Mouse (Mus musculus) G1E-ER4 (cell line): ENCODE data around the gene Eln. TPM values are rescaled to one million over a fixed set of nuclear protein-coding genes. Genes with fewer than 3 reads are reported as not detected.

Experiments used
- GATA1 ChIP-seq: IDR thresholded peaks from one replicate; pipeline ENCODE4 v1.8.0; 2012; ENCODE audit warnings: low read length, inconsistent platforms
- polyA plus RNA-seq: library from polyadenylated mRNA; stranded (reverse); fragments of >175 nt; gene quantifications from 2 replicates; pipeline ENCODE4 v1.2.3, GENCODE M21; 2012

Eln gene
- polyA plus RNA-seq, 1 experiment, result not detected

DNA sequence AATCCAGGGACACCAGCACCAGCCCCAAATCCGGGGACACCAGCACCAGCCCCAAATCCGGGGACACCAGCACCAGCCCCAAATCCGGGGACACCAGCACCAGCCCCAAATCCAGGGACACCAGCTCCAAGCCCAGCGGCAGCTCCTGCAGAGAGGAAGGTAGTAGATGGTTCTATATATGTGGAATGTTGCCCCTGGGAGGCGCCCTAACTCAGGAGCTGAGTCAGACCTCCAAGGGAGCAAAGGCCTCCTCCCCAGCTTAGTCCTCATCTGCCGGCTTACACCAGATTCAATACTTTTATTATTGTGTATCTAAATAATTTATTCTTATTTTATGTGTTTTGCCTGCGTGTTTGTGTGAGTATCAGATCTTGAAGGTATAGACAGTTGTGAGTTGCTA lies 36.0 kb downstream of the Eln start:
- TF ChIP-seq GATA1, result no peak

GRCm38 (mm10) chr5:134709275-134709674 lies 37.8 kb downstream of the Eln start:
- TF ChIP-seq GATA1, result no peak

DNA sequence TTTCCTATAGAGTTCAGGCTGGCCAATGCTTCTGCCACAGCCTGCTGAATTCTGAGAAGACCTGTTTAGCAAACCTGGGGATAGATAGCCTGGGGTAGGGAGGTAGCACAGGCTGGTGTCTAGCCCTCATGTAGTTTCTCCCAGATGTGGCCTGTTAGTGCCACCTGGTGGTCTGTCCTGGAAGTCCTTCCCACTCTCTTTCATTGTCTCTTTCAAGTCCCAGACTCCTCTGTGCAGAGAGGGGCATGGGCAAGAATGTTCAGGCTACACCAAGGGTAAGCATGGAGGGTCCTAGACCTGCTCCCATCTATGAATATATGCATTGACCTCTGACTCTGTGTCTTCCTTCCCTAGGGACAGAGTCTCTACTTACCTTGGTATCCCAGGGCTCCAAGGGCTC lies 43.0 kb downstream of the Eln start:
- no peak for TF ChIP-seq GATA1

DNA sequence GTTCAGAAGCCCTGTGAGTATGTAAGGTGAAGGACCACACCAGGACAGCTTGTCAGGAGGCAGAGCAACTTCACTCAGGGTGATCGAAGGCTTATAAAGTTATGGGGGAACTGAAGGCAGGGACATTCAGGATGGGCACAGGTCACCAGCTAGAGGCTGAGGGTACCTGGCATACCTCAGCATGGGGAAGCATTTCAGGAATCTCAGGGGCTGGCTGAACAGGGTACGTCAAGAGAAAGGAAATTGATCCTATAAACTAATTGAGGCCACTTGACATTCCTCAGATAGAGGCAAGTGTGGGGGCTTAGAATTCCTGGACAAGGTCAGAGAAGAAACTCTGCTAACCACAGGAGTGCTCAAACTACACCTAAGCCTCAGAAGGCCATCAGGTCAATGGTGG lies 51.6 kb downstream of the Eln start:
- TF ChIP-seq GATA1, result no peak

- no peak for TF ChIP-seq GATA1
These were observed 52.0 kb downstream of the Eln start for GRCm38 (mm10) chr5:134695082-134695481.

DNA sequence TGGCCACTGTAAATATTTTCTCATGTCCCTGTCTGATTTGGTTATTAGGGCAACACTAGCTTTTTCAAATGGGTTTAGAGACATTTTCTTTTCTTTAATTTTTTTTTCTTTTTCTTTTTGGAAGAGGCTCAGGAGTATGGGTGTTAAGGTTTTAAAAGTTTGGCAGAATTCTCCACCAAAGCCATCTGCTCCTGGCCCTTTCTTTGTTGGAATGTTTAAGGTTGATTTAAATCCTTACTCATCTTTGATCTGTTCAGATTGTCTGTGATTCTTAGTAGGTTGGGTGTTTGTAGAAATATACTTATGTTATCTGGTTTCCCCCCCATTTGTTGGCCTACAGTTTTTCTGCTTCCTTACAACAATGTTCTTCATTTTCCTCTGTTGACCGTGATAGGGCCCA lies 54.4 kb downstream of the Eln start:
- TF ChIP-seq GATA1, result no peak

DNA sequence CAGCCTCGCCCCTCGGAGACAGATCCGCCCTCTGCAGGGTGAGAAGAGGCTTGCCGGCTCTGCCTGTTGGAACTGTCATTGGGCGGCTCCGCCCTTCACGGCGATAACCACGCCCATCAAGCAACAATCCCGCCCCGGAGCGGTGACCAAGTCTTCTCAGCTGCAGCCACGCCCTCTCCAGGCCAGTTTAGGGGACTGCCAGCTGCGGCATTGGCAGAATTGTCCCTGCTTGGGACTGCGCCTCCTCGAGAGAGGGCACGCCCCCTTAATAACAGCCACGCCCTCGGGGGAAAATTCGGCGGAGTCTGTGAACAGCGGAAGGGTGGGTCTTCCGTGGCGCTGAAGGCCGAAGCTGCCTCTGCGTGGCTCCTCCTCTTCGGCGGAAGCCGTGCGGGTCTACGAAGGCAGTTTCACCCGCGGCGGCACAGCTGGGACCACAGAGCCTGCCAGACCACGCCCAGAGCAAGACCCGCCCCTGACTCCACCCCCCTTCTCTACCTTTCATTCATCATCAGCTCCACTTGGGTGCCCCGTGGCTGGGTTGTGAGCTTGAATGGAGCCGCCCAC lies 58.3 kb downstream of the Eln start:
- TF ChIP-seq GATA1, result no peak

GRCm38 (mm10) chr5:134688086-134688717 lies 58.9 kb downstream of the Eln start, which contains the start of gene Limk1:
Gene Limk1, minus strand, starts transcription at chr5:134688598.
- TF ChIP-seq GATA1, result no peak

GRCm38 (mm10) chr5:134687187-134687586 lies 59.9 kb downstream of the Eln start:
- TF ChIP-seq GATA1, result no peak

DNA sequence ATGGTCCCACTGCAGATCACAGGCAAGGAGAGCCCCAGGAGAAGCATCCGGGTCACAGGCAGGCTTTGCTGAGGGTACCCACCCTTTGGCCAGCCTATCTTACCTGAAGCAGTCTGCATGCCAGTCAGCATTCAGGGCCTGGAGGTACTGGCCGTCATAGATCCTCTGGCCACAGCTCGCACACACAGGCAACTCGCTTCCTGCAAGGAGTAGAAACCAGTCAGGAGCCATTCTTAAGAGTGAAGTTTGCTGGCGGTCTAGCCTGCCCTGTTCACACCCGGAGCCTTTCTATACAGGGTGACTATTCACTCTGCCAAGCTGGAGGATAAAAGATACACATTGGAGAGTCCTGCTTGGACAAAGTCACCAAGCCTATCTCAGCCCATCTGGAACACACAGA lies 60.6 kb downstream of the Eln start:
- no peak for TF ChIP-seq GATA1

DNA sequence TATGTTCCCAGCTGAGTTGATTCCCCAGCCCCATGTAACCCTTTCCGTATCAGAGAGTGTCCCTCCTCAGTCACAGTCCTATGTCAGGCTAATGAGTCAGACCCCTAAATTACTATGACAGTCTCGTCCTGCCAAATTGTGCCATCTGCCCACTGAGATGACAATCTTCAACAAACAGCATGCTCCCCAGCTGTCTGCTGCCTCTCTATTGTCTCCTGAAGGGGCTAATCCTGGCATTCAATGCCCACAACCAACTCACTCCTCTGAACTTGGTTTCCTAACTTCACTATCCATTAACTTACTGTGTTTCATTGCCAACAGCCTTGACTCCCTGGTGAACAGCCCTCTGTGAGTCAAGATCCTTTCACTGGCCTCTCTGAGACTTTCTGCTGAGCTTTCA lies 62.7 kb downstream of the Eln start:
- TF ChIP-seq GATA1, result no peak

- TF ChIP-seq GATA1, result no peak
These were observed 63.3 kb downstream of the Eln start for GRCm38 (mm10) chr5:134683813-134684212.

- TF ChIP-seq GATA1, result no peak
These were observed 66.9 kb downstream of the Eln start for GRCm38 (mm10) chr5:134680238-134680637.

GRCm38 (mm10) chr5:134678827-134679546 lies 68.1 kb downstream of the Eln start:
- no peak for TF ChIP-seq GATA1

DNA sequence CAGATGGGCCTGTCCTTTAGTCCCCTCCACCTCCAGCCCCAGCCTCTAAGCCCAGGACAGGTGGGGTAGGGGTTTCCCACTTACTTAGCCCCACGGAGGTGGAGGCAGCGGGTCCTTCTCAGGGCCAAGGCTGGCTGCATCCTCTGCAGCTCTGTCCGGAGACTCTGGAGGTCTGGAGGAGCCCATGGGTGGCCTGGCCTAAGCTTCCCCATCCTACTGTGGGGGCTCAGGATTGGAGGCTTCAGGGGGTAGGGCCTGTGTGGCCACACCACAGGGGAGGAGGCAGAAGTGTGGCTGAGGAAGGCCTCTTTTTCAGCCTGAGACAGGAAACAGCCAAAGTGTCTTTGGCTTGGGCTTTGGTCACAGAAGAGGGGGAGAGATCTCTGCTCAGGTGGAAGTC lies 69.1 kb downstream of the Eln start:
- no peak for TF ChIP-seq GATA1

- TF ChIP-seq GATA1, result no peak
These were observed 69.6 kb downstream of the Eln start for GRCm38 (mm10) chr5:134677491-134677890.
